Mouse (Mus musculus) intestine, embryonic 16.5 days (tissue): ENCODE data around the gene Ifitm6. TPM values are rescaled to one million over a fixed set of nuclear protein-coding genes. Genes with fewer than 3 reads are reported as not detected.

ENCODE experiments used
- ATAC-seq: fragments of 200-750 bp; cut with Nextera tagmentation; 2 replicates; pipeline ENCODE4 v1.8.0; 2017; ENCODE audit warnings: moderate TSS enrichment, moderate library complexity
- H3K27ac ChIP-seq: fragments of 300-500 bp; sonication (generic); 2 replicates; pipeline ENCODE4 v1.5.1; 2014; ENCODE audit warnings: mild to moderate bottlenecking, low read length
- H3K27me3 ChIP-seq: fragments of 300-500 bp; sonication (generic); replicated peaks from 2 replicates; pipeline ENCODE4 v1.6.1; 2014; ENCODE audit warnings: low read length, control low read depth, mixed read lengths; ENCODE audit not compliant: control insufficient read depth, insufficient read depth
- H3K36me3 ChIP-seq: fragments of 300-500 bp; sonication (generic); 2 replicates; pipeline ENCODE4 v1.6.1; 2014; ENCODE audit warnings: low read length, control low read depth; ENCODE audit not compliant: control insufficient read depth, insufficient read depth
- H3K4me1 ChIP-seq: fragments of 300-500 bp; sonication (generic); 2 replicates; pipeline ENCODE4 v1.6.1; 2014; ENCODE audit warnings: low read length, control low read depth, mixed read lengths; ENCODE audit not compliant: control insufficient read depth, insufficient read depth
- H3K4me2 ChIP-seq: fragments of 300-500 bp; sonication (generic); 2 replicates; pipeline ENCODE4 v1.6.1; 2014; ENCODE audit warnings: low read depth, low read length, control low read depth
- H3K4me3 ChIP-seq: fragments of 300-500 bp; sonication (generic); 2 replicates; pipeline ENCODE4 v1.5.1; 2014; ENCODE audit warnings: mild to moderate bottlenecking, low read length
- H3K9ac ChIP-seq: fragments of 300-500 bp; sonication (generic); 2 replicates; pipeline ENCODE4 v1.6.1; 2014; ENCODE audit warnings: low read depth, low read length
- H3K9me3 ChIP-seq: fragments of 300-500 bp; sonication (generic); 2 replicates; pipeline ENCODE4 v1.6.1; 2016; ENCODE audit warnings: low read length, control low read depth; ENCODE audit not compliant: control insufficient read depth
- WGBS: fragments of 180-500 bp; shearing (Covaris S2); extraction: QIAGEN DNeasy Blood & Tissue Kit; methylation state at CpG from one replicate; pipeline ENCODE4 v1.1.7; 2014; 5-methylcytosine and 5-hydroxymethylcytosine counted together
- polyA plus RNA-seq: library from polyadenylated mRNA; unstranded; fragments of >200 nt; fragmentation: Nextera tagmentation; extraction: Ambion mirVana; gene quantifications from 2 replicates; pipeline ENCODE4 v1.2.1, GENCODE M21; 2015

The Ifitm6 gene
- polyA plus RNA-seq, 1 experiment from 2014 or later: 1.9 TPM

- Histone ChIP-seq H3K36me3 (no peaks in the 10 kb centered on the region), H3K4me3 (peak overlapping the region; percentile 34), H3K9ac (peak overlapping the region; percentile 53; the same call in 1 of the 2 replicates), H3K4me1 (peaks cover 23% of the 10 kb centered on the region), H3K27ac (peak overlapping the region; percentile 65), H3K9me3 (no peaks in the 10 kb centered on the region), H3K27me3 (no peaks in the 10 kb centered on the region), H3K4me2 (peak overlapping the region; percentile 51)
- ATAC-seq: peak; percentile 61
- WGBS: 8% methylated on average over 14 of the region's 14 CpGs
Observed at GRCm38 (mm10) chr7:140967862-140968591, 49.7 kb downstream of the Ifitm6 start.

- 93% methylated on average over 4 of the region's 4 CpGs for WGBS
- Histone ChIP-seq H3K27me3 (no peaks in the 10 kb centered on the region), H3K4me2 (no peak within 1 kb of the TSS), H3K36me3 (no peaks in the 10 kb centered on the region), H3K4me3 (peak within 1 kb of the TSS; percentile 34), H3K9ac (peak within 1 kb of the TSS; percentile 53; the same call in 1 of the 2 replicates), H3K9me3 (no peaks in the 10 kb centered on the region), H3K27ac (peak within 1 kb of the TSS; percentile 64), H3K4me1 (peaks cover 20% of the 10 kb centered on the region)
- ATAC-seq: no peak
Observed at GRCm38 (mm10) chr7:140966921-140967320, 50.8 kb downstream of the Ifitm6 start, which contains the start of gene Ifitm1. Gene Ifitm1 (plus strand): TSS chr7:140967221.

Other genes with a start within 250 kb of the Ifitm6 start
- 0.18 and 0.38 TPM in 2 replicates for gene Syce1, start 230.1 kb downstream of the Ifitm6 start, polyA plus RNA-seq
- gene Zfp941, start 195.7 kb downstream of the Ifitm6 start, polyA plus RNA-seq: 0.95 and 1.1 TPM in 2 replicates
- 6.1 and 7.5 TPM in 2 replicates for gene Urah, start 182.9 kb downstream of the Ifitm6 start, polyA plus RNA-seq
- not detected in 2 replicates for gene Scgb1c1, start 172.4 kb downstream of the Ifitm6 start, polyA plus RNA-seq
- not detected in 2 replicates for gene Odf3, start 170.1 kb downstream of the Ifitm6 start, polyA plus RNA-seq
- gene Gm45785, start 161.6 kb downstream of the Ifitm6 start, polyA plus RNA-seq: not detected in 2 replicates
- gene Ric8a, start 161.0 kb downstream of the Ifitm6 start, polyA plus RNA-seq: 68.3 and 70.1 TPM in 2 replicates
- 33.1 and 35.1 TPM in 2 replicates for gene Bet1l, start 160.3 kb downstream of the Ifitm6 start, polyA plus RNA-seq
- 182 and 197 TPM in 2 replicates for gene Psmd13, start 136.0 kb downstream of the Ifitm6 start, polyA plus RNA-seq
- 38.6 and 39.2 TPM in 2 replicates for gene Sirt3, start 135.6 kb downstream of the Ifitm6 start, polyA plus RNA-seq
- 0.45 and 0.62 TPM in 2 replicates for gene Cox8b, start 117.5 kb downstream of the Ifitm6 start, polyA plus RNA-seq
- 71.1 and 80.5 TPM in 2 replicates for gene Nlrp6, start 97.0 kb downstream of the Ifitm6 start, polyA plus RNA-seq
- gene Pgghg, start 76.5 kb downstream of the Ifitm6 start, polyA plus RNA-seq: 23.4 and 23.6 TPM in 2 replicates
- gene Ifitm5, start 67.6 kb downstream of the Ifitm6 start, polyA plus RNA-seq: 2.0 and 2.4 TPM in 2 replicates
- gene Gm45717, start 62.0 kb downstream of the Ifitm6 start, polyA plus RNA-seq: 1.0 TPM in 1 of 2 replicates, not detected in the other
- 1,203 and 1,252 TPM in 2 replicates for gene Ifitm2, start 61.9 kb downstream of the Ifitm6 start, polyA plus RNA-seq
- 117 and 123 TPM in 2 replicates for gene Ifitm1, start 50.7 kb downstream of the Ifitm6 start, polyA plus RNA-seq
- gene Ifitm3, start 7.2 kb downstream of the Ifitm6 start, polyA plus RNA-seq: 255 and 269 TPM in 2 replicates
- gene Gm17387, start 11.2 kb upstream of the Ifitm6 start, polyA plus RNA-seq: not detected in 2 replicates
- gene B4galnt4, start 43.2 kb upstream of the Ifitm6 start, polyA plus RNA-seq: 7.2 and 7.3 TPM in 2 replicates
- gene Pkp3, start 60.3 kb upstream of the Ifitm6 start, polyA plus RNA-seq: 31.3 and 32.4 TPM in 2 replicates
- gene Sigirr, start 82.6 kb upstream of the Ifitm6 start, polyA plus RNA-seq: 29.4 and 32.8 TPM in 2 replicates
- gene Ano9, start 99.9 kb upstream of the Ifitm6 start, polyA plus RNA-seq: 43.6 and 50.1 TPM in 2 replicates
- gene Ptdss2, start 104.5 kb upstream of the Ifitm6 start, polyA plus RNA-seq: 59.0 and 60.3 TPM in 2 replicates
- gene Rnh1, start 154.9 kb upstream of the Ifitm6 start, polyA plus RNA-seq: 159 and 160 TPM in 2 replicates
- 21.9 and 47.0 TPM in 2 replicates for gene Hras, start 176.1 kb upstream of the Ifitm6 start, polyA plus RNA-seq
- gene Lrrc56, start 176.2 kb upstream of the Ifitm6 start, polyA plus RNA-seq: 5.3 and 6.5 TPM in 2 replicates
- gene Lmntd2, start 196.2 kb upstream of the Ifitm6 start, polyA plus RNA-seq: 4.0 TPM in 2 replicates
- gene Rassf7, start 197.9 kb upstream of the Ifitm6 start, polyA plus RNA-seq: 75.6 and 77.5 TPM in 2 replicates
- 55.2 and 56.7 TPM in 2 replicates for gene Phrf1, start 210.9 kb upstream of the Ifitm6 start, polyA plus RNA-seq
- 6.5 and 9.1 TPM in 2 replicates for gene Irf7, start 248.6 kb upstream of the Ifitm6 start, polyA plus RNA-seq